Mouse (Mus musculus): ENCODE measurements around the gene Ctsf. TPM values are rescaled to one million over a fixed set of nuclear protein-coding genes. Genes with fewer than 3 reads are reported as not detected.

The Ctsf gene
- polyA plus RNA-seq, 1 experiment from 2014 or later = 20.2 TPM

- no peak overlapping the region for H3K9ac ChIP-seq (ENCODE audit: low read length)
- WGBS = 64% methylated on average over 1 of the region's 1 CpGs
- H3K27ac ChIP-seq (replicated peaks; ENCODE audit: low read depth, low read length) = no peak overlapping the region
- DNase-seq (ENCODE audit: low spot score) (no peak), ATAC-seq (ENCODE audit: insufficient number of reproducible peaks, low FRiP score, low TSS enrichment, low read depth) (no peak)
- H3K4me2 ChIP-seq (ENCODE audit: low read depth, severe bottlenecking) = no peak overlapping the region
- H3K36me3 ChIP-seq (ENCODE audit: control insufficient read depth, insufficient read depth, low read length) = no peaks in the 10 kb centered on the region
- no peaks in the 10 kb centered on the region for H3K4me1 ChIP-seq (ENCODE audit: control insufficient read depth, insufficient read depth, low read length)
- H3K27me3 ChIP-seq (ENCODE audit: control insufficient read depth, insufficient read depth, low read length) = no peaks in the 10 kb centered on the region
- H3K9me3 ChIP-seq (ENCODE audit: control insufficient read depth, low read length) = no peaks in the 10 kb centered on the region
- no peak overlapping the region for H3K4me3 ChIP-seq (ENCODE audit: low read depth, low read length)
Measured at GRCm38 (mm10) chr19:4817182-4817835, 37.6 kb upstream of the Ctsf start.

- Histone ChIP-seq H3K27ac (replicated peaks; ENCODE audit: low read depth, low read length) (no peak overlapping the region), H3K9ac (ENCODE audit: low read length) (no peak overlapping the region), H3K27me3 (ENCODE audit: control insufficient read depth, insufficient read depth, low read length) (no peaks in the 10 kb centered on the region), H3K4me1 (ENCODE audit: control insufficient read depth, insufficient read depth, low read length) (no peaks in the 10 kb centered on the region), H3K36me3 (ENCODE audit: control insufficient read depth, insufficient read depth, low read length) (peaks cover 2% of the 10 kb centered on the region; the same call in 1 of the 2 replicates), H3K4me3 (ENCODE audit: low read depth, low read length) (no peak overlapping the region), H3K9me3 (ENCODE audit: control insufficient read depth, low read length) (no peaks in the 10 kb centered on the region), H3K4me2 (ENCODE audit: low read depth, severe bottlenecking) (no peak overlapping the region)
- 84% methylated on average over 5 of the region's 5 CpGs for WGBS
- ATAC-seq (ENCODE audit: insufficient number of reproducible peaks, low FRiP score, low TSS enrichment, low read depth) (no peak), DNase-seq (ENCODE audit: low spot score) (no peak)
Measured at GRCm38 (mm10) chr19:4820678-4821303, 34.1 kb upstream of the Ctsf start.

- no peak overlapping the region for H3K9ac ChIP-seq (ENCODE audit: low read length)
- no peak overlapping the region for H3K4me3 ChIP-seq (ENCODE audit: low read depth, low read length)
- H3K4me1 ChIP-seq (ENCODE audit: control insufficient read depth, insufficient read depth, low read length) = no peaks in the 10 kb centered on the region
- WGBS = 49% methylated on average over 16 of the region's 16 CpGs
- peaks cover 2% of the 10 kb centered on the region; the same call in 1 of the 2 replicates for H3K36me3 ChIP-seq (ENCODE audit: control insufficient read depth, insufficient read depth, low read length)
- no peak overlapping the region for H3K4me2 ChIP-seq (ENCODE audit: low read depth, severe bottlenecking)
- H3K27me3 ChIP-seq (ENCODE audit: control insufficient read depth, insufficient read depth, low read length) = no peaks in the 10 kb centered on the region
- H3K9me3 ChIP-seq (ENCODE audit: control insufficient read depth, low read length) = no peaks in the 10 kb centered on the region
- no peak for DNase-seq (ENCODE audit: low spot score)
- H3K27ac ChIP-seq (replicated peaks; ENCODE audit: low read depth, low read length) = no peak overlapping the region
- ATAC-seq (ENCODE audit: insufficient number of reproducible peaks, low FRiP score, low TSS enrichment, low read depth) = no peak
Measured at GRCm38 (mm10) chr19:4828444-4829114, 26.4 kb upstream of the Ctsf start.

- Histone ChIP-seq H3K4me2 (ENCODE audit: low read depth, severe bottlenecking) (no peak overlapping the region), H3K4me3 (ENCODE audit: low read depth, low read length) (no peak overlapping the region), H3K9me3 (ENCODE audit: control insufficient read depth, low read length) (no peaks in the 10 kb centered on the region), H3K4me1 (ENCODE audit: control insufficient read depth, insufficient read depth, low read length) (no peaks in the 10 kb centered on the region), H3K27me3 (ENCODE audit: control insufficient read depth, insufficient read depth, low read length) (no peaks in the 10 kb centered on the region), H3K36me3 (ENCODE audit: control insufficient read depth, insufficient read depth, low read length) (peaks cover 2% of the 10 kb centered on the region; the same call in 1 of the 2 replicates), H3K27ac (replicated peaks; ENCODE audit: low read depth, low read length) (no peak overlapping the region), H3K9ac (ENCODE audit: low read length) (no peak overlapping the region)
- 65% methylated on average over 7 of the region's 7 CpGs for WGBS
- ATAC-seq (ENCODE audit: insufficient number of reproducible peaks, low FRiP score, low TSS enrichment, low read depth) (no peak), DNase-seq (ENCODE audit: low spot score) (no peak)
Measured at GRCm38 (mm10) chr19:4829156-4829555, 25.8 kb upstream of the Ctsf start.

- Histone ChIP-seq H3K9ac (ENCODE audit: low read length) (no peak overlapping the region), H3K4me1 (ENCODE audit: control insufficient read depth, insufficient read depth, low read length) (peaks cover 3% of the 10 kb centered on the region; the same call in 1 of the 2 replicates), H3K9me3 (ENCODE audit: control insufficient read depth, low read length) (no peaks in the 10 kb centered on the region), H3K4me3 (ENCODE audit: low read depth, low read length) (no peak overlapping the region), H3K36me3 (ENCODE audit: control insufficient read depth, insufficient read depth, low read length) (no peaks in the 10 kb centered on the region), H3K27ac (replicated peaks; ENCODE audit: low read depth, low read length) (no peak overlapping the region), H3K27me3 (ENCODE audit: control insufficient read depth, insufficient read depth, low read length) (no peaks in the 10 kb centered on the region), H3K4me2 (ENCODE audit: low read depth, severe bottlenecking) (no peak overlapping the region)
- DNase-seq (ENCODE audit: low spot score) = no peak
- ATAC-seq (ENCODE audit: insufficient number of reproducible peaks, low FRiP score, low TSS enrichment, low read depth) = no peak
- 84% methylated on average over 8 of the region's 8 CpGs for WGBS
Measured at GRCm38 (mm10) chr19:4833977-4834376, 21.0 kb upstream of the Ctsf start.

GRCm38 (mm10) chr19:4836096-4836495 lies 18.8 kb upstream of the Ctsf start:
- Histone ChIP-seq H3K27me3 (ENCODE audit: control insufficient read depth, insufficient read depth, low read length) (peaks cover 15% of the 10 kb centered on the region; the same call in 1 of the 2 replicates), H3K9me3 (ENCODE audit: control insufficient read depth, low read length) (no peaks in the 10 kb centered on the region), H3K9ac (ENCODE audit: low read length) (no peak overlapping the region), H3K27ac (replicated peaks; ENCODE audit: low read depth, low read length) (no peak overlapping the region), H3K4me1 (ENCODE audit: control insufficient read depth, insufficient read depth, low read length) (peaks cover 8% of the 10 kb centered on the region; the same call in 1 of the 2 replicates), H3K36me3 (ENCODE audit: control insufficient read depth, insufficient read depth, low read length) (no peaks in the 10 kb centered on the region), H3K4me3 (ENCODE audit: low read depth, low read length) (no peak overlapping the region), H3K4me2 (ENCODE audit: low read depth, severe bottlenecking) (no peak overlapping the region)
- WGBS = 77% methylated on average over 2 of the region's 2 CpGs
- ATAC-seq (ENCODE audit: insufficient number of reproducible peaks, low FRiP score, low TSS enrichment, low read depth) (no peak), DNase-seq (ENCODE audit: low spot score) (no peak)

GRCm38 (mm10) chr19:4837049-4837448 lies 17.9 kb upstream of the Ctsf start:
- DNase-seq (ENCODE audit: low spot score) (no peak), ATAC-seq (ENCODE audit: insufficient number of reproducible peaks, low FRiP score, low TSS enrichment, low read depth) (no peak)
- 95% methylated on average over 6 of the region's 6 CpGs for WGBS

GRCm38 (mm10) chr19:4838526-4839140 lies 16.3 kb upstream of the Ctsf start:
- WGBS = 41% methylated on average over 10 of the region's 10 CpGs
- H3K4me2 ChIP-seq (ENCODE audit: low read depth, severe bottlenecking) = peak overlapping the region; percentile 79
- H3K27ac ChIP-seq (replicated peaks; ENCODE audit: low read depth, low read length) = no peak overlapping the region
- H3K9me3 ChIP-seq (ENCODE audit: control insufficient read depth, low read length) = no peaks in the 10 kb centered on the region
- H3K36me3 ChIP-seq (ENCODE audit: control insufficient read depth, insufficient read depth, low read length) = no peaks in the 10 kb centered on the region
- ATAC-seq (ENCODE audit: insufficient number of reproducible peaks, low FRiP score, low TSS enrichment, low read depth) = no peak
- H3K4me1 ChIP-seq (ENCODE audit: control insufficient read depth, insufficient read depth, low read length) = peaks cover 8% of the 10 kb centered on the region; the same call in 1 of the 2 replicates
- peak overlapping the region; percentile 47 for H3K9ac ChIP-seq (ENCODE audit: low read length)
- no peak for DNase-seq (ENCODE audit: low spot score)
- H3K4me3 ChIP-seq (ENCODE audit: low read depth, low read length) = peak overlapping the region; percentile 53
- H3K27me3 ChIP-seq (ENCODE audit: control insufficient read depth, insufficient read depth, low read length) = peaks cover 18% of the 10 kb centered on the region; the same call in 1 of the 2 replicates

More at GRCm38 (mm10) chr19:4837049-4837448, 17.9 kb upstream of the Ctsf start:
- Histone ChIP-seq H3K9ac (ENCODE audit: low read length) (no peak overlapping the region), H3K27ac (replicated peaks; ENCODE audit: low read depth, low read length) (no peak overlapping the region), H3K9me3 (ENCODE audit: control insufficient read depth, low read length) (no peaks in the 10 kb centered on the region), H3K4me2 (ENCODE audit: low read depth, severe bottlenecking) (no peak overlapping the region), H3K4me1 (ENCODE audit: control insufficient read depth, insufficient read depth, low read length) (peaks cover 8% of the 10 kb centered on the region; the same call in 1 of the 2 replicates), H3K4me3 (ENCODE audit: low read depth, low read length) (no peak overlapping the region), H3K36me3 (ENCODE audit: control insufficient read depth, insufficient read depth, low read length) (no peaks in the 10 kb centered on the region), H3K27me3 (ENCODE audit: control insufficient read depth, insufficient read depth, low read length) (peaks cover 18% of the 10 kb centered on the region; the same call in 1 of the 2 replicates)

Data from limb, embryonic 11.5 days (tissue).